Mouse (Mus musculus): ENCODE measurements around the gene Zfp319.

DNA sequence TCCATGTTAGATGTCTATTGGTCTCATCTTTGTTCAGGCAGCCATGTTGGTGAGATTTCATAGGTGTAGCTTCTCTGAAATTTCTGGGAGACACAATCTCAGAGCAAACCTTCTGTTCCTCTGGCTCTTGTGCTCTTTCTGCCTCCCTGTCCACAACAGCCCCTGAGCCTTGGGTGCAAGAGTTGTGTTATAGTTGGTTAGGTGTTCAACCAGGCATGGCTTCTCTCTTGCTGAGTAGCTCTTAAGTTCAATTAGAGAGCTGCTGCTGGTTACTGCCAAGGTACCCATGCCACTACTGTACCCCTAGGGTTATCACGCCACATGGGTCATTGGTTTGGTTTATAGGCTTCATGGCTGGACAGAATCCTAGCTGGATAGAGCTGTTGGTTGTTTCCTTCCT is 16.4 kb downstream of the Zfp319 start:
- TF ChIP-seq EP300 (IDR thresholded peaks at IDR 0.05; ENCODE audit: low read depth) (no peak), CTCF (IDR thresholded peaks at IDR 0.05; ENCODE audit: low read depth) (no peak)

Data from liver, embryonic 14.5 days (tissue).